Mouse (Mus musculus): ENCODE data around the gene Ago4.

- TF ChIP-seq CTCF (IDR thresholded peaks at IDR 0.05; ENCODE audit: low read depth, low read length) (no peak), POLR2A (IDR thresholded peaks at IDR 0.05; ENCODE audit: extremely low read depth, insufficient read depth, low read length) (no peak)
These were observed 980 bp downstream of the Ago4 start for GRCm38 (mm10) chr4:126532292-126532691.
